Mouse (Mus musculus) spleen, postnatal 4 days (tissue): ENCODE results near the gene Slc25a53.
A peak's percentile ranks its signal among the peaks of the same experiment; 100 is the strongest.
"Not testable (repeated sequence)": the region's sequence is repeated elsewhere in the genome, so short reads cannot be mapped to it uniquely, and the experiment has no call there.

Experiments used
- DNase-seq, 2 experiments: peaks; one replicate each; pipeline ENCODE4 v3.0.0; 2022; ENCODE audit warnings: low spot score in 2 of 2

Slc25a53 gene

GRCm38 (mm10) chrX:136959688-136960087 is 78.4 kb downstream of the Slc25a53 start:
- DNase-seq = no peak

GRCm38 (mm10) chrX:136958300-136958699 is 79.8 kb downstream of the Slc25a53 start:
- DNase-seq = not testable (repeated sequence)

- DNase-seq = peak; percentile 9 to 66
These were observed 80.4 kb downstream of the Slc25a53 start for GRCm38 (mm10) chrX:136957583-136958279.

GRCm38 (mm10) chrX:136937985-136938384 is 100.1 kb downstream of the Slc25a53 start:
- no peak for DNase-seq
